Mouse (Mus musculus) embryonic stem cell, embryonic (primary cell): ENCODE measurements at regions not wholly inside any gene's neighbourhood (a gene's known extent, or its start where the extent isn't known, plus 50 kb on each side); places are given as distances from the start of the nearest gene placed in this dataset.

ENCODE experiments used
- CTCF ChIA-PET, 4 experiments: fragments of 300-600 bp in 2 of 4; fragments of 350-600 bp in 2 of 4; sonication (Branson Sonifier 250); formaldehyde crosslinking; loops; one replicate each; lab custom pipeline; 2022; ENCODE audit warnings: inconsistent platforms in 2 of 4; lab: Charles Lee
- POLR2A ChIA-PET, 4 experiments: fragments of 300-600 bp in 2 of 4; fragments of 350-600 bp in 2 of 4; sonication (Branson Sonifier 250); formaldehyde crosslinking; loops; one replicate each; lab custom pipeline; 2022; ENCODE audit warnings: antibody characterized with exemption in 4 of 4, inconsistent platforms in 1 of 4; lab: Charles Lee

- ChIA-PET CTCF (interaction anchor here in 3 of 4 experiments (0.6 to 1.4 kb wide), 4 partner anchors 72 to 315 kb away, joined by 3 to 6 read pairs (median 3); no protein-coding TSS in a partner anchor), POLR2A (interaction anchor here in 1 of 4 experiments (0.6 kb wide), 1 partner anchor 479 kb away, joined by 3 read pairs; the partner anchor contains the start of gene St14)
Measured at GRCm38 (mm10) chr9:31610212-31610611, 145.9 kb upstream of the Tmem45b start.

- CTCF ChIA-PET = interaction anchor here in 2 of 4 experiments (0.6 to 1.4 kb wide), 2 partner anchors 316 to 1544 kb away, joined by 4 to 6 read pairs; no protein-coding TSS in a partner anchor
Measured at GRCm38 (mm10) chr9:31609731-31610130, 145.5 kb upstream of the Tmem45b start.

GRCm38 (mm10) chr9:31608084-31608870, 144.0 kb upstream of the Tmem45b start:
- CTCF ChIA-PET = interaction anchor here in 2 of 4 experiments (0.6 to 1.0 kb wide), 4 partner anchors 10 to 887 kb away, joined by 3 to 5 read pairs (median 3); no protein-coding TSS in a partner anchor
- POLR2A ChIA-PET = no interaction called here

More at GRCm38 (mm10) chr9:31609731-31610130, 145.5 kb upstream of the Tmem45b start:
- POLR2A ChIA-PET = no interaction called here

- POLR2A ChIA-PET = no interaction called here
- CTCF ChIA-PET = no interaction called here
Measured at GRCm38 (mm10) chr9:31606936-31607335, 142.7 kb upstream of the Tmem45b start.

- ChIA-PET POLR2A (no interaction called here), CTCF (no interaction called here)
Measured at GRCm38 (mm10) chr9:31604497-31605090, 140.3 kb upstream of the Tmem45b start.

GRCm38 (mm10) chr9:31602707-31603106, 138.4 kb upstream of the Tmem45b start:
- CTCF ChIA-PET = no interaction called here

DNA sequence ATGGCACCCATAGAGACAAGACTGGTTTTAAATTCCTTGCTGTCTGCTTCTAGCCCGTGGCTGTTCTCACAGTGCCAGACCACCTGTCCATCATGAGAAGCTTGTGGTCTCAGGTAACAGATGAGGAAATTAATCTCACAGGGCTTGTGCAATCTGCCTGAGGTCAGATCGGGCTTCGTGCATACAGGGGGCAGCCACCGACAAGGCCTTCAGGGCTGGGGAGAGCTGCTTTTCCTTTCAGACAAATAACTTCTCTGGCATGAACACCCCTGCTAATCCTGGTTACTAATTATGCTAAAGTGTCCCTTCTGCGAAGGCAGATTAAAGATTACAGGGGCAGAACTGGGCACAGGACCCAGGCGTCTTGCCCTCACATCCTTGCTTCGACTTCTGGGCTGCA, 130.8 kb upstream of the Tmem45b start:
- ChIA-PET CTCF (no interaction called here), POLR2A (interaction anchor here in 1 of 4 experiments (0.6 kb wide), 1 partner anchor 750 kb away, joined by 4 read pairs; no protein-coding TSS in a partner anchor)

More at GRCm38 (mm10) chr9:31602707-31603106, 138.4 kb upstream of the Tmem45b start:
- POLR2A ChIA-PET = no interaction called here

DNA sequence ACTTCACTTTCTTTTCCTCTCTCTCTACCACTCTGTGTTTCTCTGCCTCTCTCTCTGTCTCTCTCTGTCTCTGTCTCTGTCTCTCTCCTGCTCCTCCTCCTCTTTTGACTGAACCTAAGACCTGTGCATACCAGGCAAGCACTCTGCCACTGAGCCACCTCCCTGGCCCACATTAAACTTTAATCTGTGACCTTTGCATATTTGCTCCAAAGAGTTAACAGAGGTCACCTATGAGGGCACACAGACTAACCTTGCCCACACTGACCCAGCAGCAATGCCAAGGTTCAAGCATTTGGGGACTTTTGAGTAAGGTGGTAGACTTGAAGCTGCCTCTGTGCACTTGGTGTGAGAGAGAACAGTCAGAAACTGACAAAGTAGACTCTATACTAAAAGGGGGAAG, 123.4 kb upstream of the Tmem45b start:
- ChIA-PET POLR2A (no interaction called here), CTCF (no interaction called here)

DNA sequence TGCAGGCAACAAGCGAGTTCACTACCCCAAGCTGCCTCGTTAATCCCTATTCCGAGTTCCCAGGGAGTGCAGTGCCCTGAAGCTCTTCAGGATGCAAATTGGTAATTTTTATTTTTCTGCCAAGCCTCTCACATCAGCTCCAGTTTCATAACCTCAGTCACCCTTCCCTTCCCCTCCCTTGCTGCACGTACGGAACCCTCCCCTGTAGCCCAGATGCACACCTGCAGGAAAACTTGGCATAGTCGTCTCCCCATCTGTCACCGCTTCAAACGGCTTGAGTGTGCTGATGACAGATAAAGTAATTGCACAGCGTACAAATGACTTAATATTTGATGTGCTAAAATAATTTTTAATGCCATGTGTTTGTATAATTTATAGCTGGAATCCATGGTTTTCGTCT, 119.7 kb upstream of the Tmem45b start:
- ChIA-PET CTCF (no interaction called here), POLR2A (no interaction called here)

DNA sequence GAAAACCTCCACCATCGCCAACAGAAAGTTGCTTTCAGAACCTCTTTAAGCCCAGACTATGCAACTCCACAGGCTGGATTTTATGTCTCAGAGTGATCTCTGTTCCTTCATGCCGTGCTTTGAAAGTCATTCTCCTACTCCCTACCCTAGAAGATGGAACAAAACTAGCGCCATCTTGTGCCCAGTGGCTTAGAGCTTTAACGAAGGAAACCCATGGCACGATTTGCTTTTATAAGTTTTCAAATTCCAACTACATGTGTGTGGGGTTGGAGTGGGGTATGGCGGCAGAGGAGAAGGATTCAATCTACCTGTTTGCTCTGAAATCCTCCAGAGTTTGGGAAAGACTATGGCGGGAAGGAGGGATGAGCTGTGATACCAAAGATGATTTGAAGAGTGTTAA, 118.7 kb upstream of the Tmem45b start:
- CTCF ChIA-PET = interaction anchor here in 1 of 4 experiments (0.6 kb wide), 1 partner anchor 228 kb away, joined by 3 read pairs; no protein-coding TSS in a partner anchor

DNA sequence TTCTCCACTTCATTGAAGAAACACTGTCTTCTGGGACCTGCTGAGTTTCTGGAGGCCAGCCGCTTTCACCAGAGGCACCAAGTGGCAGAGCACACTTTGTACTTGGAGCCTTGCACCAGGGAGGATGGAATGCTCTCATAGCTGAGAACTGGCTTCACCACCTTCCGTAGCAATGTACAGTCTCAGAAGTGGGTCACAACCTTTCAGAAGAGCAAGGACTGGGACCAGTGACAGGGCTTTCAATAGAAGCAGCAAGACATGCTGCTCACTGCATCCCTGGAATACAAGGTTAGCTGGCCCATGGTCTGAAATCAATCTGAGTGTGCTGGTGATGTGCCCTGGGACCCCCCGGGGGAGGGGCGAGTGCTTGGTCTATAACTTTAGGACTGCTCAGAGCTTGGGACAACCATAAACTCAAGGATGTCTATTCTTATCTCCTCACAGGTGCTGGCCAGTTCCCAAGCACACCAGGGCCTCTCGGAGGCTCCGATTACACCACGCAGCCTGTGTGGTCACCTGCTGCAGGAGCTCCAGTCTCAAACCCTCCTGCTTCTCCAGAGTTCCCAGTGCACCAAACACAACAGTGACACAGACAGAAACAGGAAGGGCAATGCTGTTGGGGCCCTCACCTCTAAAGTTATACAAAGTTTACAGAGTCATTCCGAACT, 114.4 kb upstream of the Tmem45b start:
- ChIA-PET POLR2A (no interaction called here), CTCF (interaction anchor here in 1 of 4 experiments (1.0 to 2.1 kb wide), 2 partner anchors 19 to 334 kb away, joined by 3 to 6 read pairs; partner anchors contain the start of gene Barx2)

More for the DNA sequence above, 118.7 kb upstream of the Tmem45b start:
- POLR2A ChIA-PET = interaction anchor here in 1 of 4 experiments (0.7 kb wide), 1 partner anchor 587 kb away, joined by 3 read pairs; no protein-coding TSS in a partner anchor

DNA sequence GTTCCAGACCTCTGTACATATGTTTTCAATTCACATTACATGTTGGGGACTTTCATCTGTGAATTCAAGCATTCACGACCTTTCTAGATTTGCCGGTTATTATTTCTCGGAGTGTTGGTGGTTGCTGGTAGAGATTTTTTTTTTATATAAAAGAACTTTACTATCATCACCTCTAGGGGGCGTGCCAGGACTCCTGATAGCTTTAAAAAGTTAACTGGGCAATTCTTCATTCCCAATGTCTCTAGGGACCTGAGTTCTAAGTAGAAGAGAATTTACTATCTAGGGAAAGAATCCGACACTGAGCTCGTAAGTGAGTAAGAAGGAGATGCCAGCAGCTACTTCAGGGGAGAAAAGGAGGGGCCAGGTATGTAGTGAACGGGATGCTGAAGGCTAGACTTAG, 112.8 kb upstream of the Tmem45b start:
- CTCF ChIA-PET = interaction anchor here in 3 of 4 experiments (0.7 to 2.1 kb wide), 11 partner anchors 11 to 348 kb away, joined by 3 to 7 read pairs (median 4); partner anchors contain the start of gene Barx2 (in 1 of the 3)
- POLR2A ChIA-PET = interaction anchor here in 1 of 4 experiments (1.7 kb wide), 1 partner anchor 191 kb away, joined by 5 read pairs; the partner anchor contains the start of gene Nfrkb

GRCm38 (mm10) chr9:31567029-31567428, 102.8 kb upstream of the Tmem45b start:
- POLR2A ChIA-PET = interaction anchor here in 1 of 4 experiments (0.6 kb wide), 1 partner anchor 197 kb away, joined by 3 read pairs; no protein-coding TSS in a partner anchor
- CTCF ChIA-PET = interaction anchor here in 1 of 4 experiments (1.0 to 1.4 kb wide), 2 partner anchors 10 kb away, joined by 3 to 4 read pairs; no protein-coding TSS in a partner anchor

GRCm38 (mm10) chr9:31566257-31567007, 102.2 kb upstream of the Tmem45b start:
- ChIA-PET CTCF (interaction anchor here in 1 of 4 experiments (1.0 to 1.4 kb wide), 2 partner anchors 10 to 11 kb away, joined by 3 to 4 read pairs; no protein-coding TSS in a partner anchor), POLR2A (interaction anchor here in 1 of 4 experiments (0.6 kb wide), 1 partner anchor 197 kb away, joined by 3 read pairs; no protein-coding TSS in a partner anchor)

- POLR2A ChIA-PET = no interaction called here
- CTCF ChIA-PET = interaction anchor here in 1 of 4 experiments (1.1 to 1.5 kb wide), 2 partner anchors 12 to 407 kb away, joined by 3 to 4 read pairs; no protein-coding TSS in a partner anchor
Measured at GRCm38 (mm10) chr9:31564996-31565773, 100.9 kb upstream of the Tmem45b start.

- POLR2A ChIA-PET = no interaction called here
- CTCF ChIA-PET = interaction anchor here in 1 of 4 experiments (1.4 kb wide), 1 partner anchor 349 kb away, joined by 4 read pairs; the partner anchor contains the start of gene Barx2
Measured at GRCm38 (mm10) chr9:31563541-31563940, 99.3 kb upstream of the Tmem45b start.

GRCm38 (mm10) chr9:31560226-31560556, 95.9 kb upstream of the Tmem45b start:
- CTCF ChIA-PET = interaction anchor here (0.5 to 3.8 kb wide), 30 partner anchors 8 to 845 kb away, joined by 3 to 32 read pairs (median 4); partner anchors contain the start of gene Barx2 (in 4 of the 4)
- POLR2A ChIA-PET = interaction anchor here in 2 of 4 experiments (0.6 to 1.5 kb wide), 3 partner anchors 22 to 1132 kb away, joined by 3 to 7 read pairs (median 3); no protein-coding TSS in a partner anchor
